Mouse (Mus musculus) embryonic facial prominence, embryonic 12.5 days (tissue): ENCODE data around the gene Fkbp15. TPM values are rescaled to one million over a fixed set of nuclear protein-coding genes. Genes with fewer than 3 reads are reported as not detected.

ENCODE experiments used
- ATAC-seq: fragments of 200-750 bp; cut with Nextera tagmentation; 2 replicates; pipeline ENCODE4 v1.8.0; 2017; ENCODE audit not compliant: insufficient number of reproducible peaks, insufficient read depth, low FRiP score, low TSS enrichment
- H3K27ac ChIP-seq: fragments of 300-500 bp; sonication (generic); 2 replicates; pipeline ENCODE4 v1.5.1; 2016; ENCODE audit warnings: mild to moderate bottlenecking
- H3K27me3 ChIP-seq: fragments of 300-500 bp; sonication (generic); 2 replicates; pipeline ENCODE4 v1.6.1; 2016; ENCODE audit warnings: mild to moderate bottlenecking, moderate library complexity
- H3K36me3 ChIP-seq: fragments of 300-500 bp; sonication (generic); 2 replicates; pipeline ENCODE4 v1.6.1; 2016; ENCODE audit warnings: mild to moderate bottlenecking
- H3K4me1 ChIP-seq: fragments of 300-500 bp; sonication (generic); 2 replicates; pipeline ENCODE4 v1.6.1; 2016
- H3K4me2 ChIP-seq: fragments of 300-500 bp; sonication (generic); replicated peaks from 2 replicates; pipeline ENCODE4 v1.6.1; 2016; ENCODE audit warnings: mild to moderate bottlenecking, moderate library complexity
- H3K4me3 ChIP-seq: fragments of 300-500 bp; sonication (generic); 2 replicates; pipeline ENCODE4 v1.5.1; 2016; ENCODE audit warnings: mild to moderate bottlenecking
- H3K9ac ChIP-seq: fragments of 300-500 bp; sonication (generic); 2 replicates; pipeline ENCODE4 v1.6.1; 2016; ENCODE audit warnings: mild to moderate bottlenecking, moderate library complexity
- H3K9me3 ChIP-seq: fragments of 300-500 bp; sonication (generic); 2 replicates; pipeline ENCODE4 v1.6.1; 2016; ENCODE audit warnings: mild to moderate bottlenecking, moderate library complexity
- WGBS: fragments of 180-500 bp; shearing (Covaris S2); methylation state at CpG from one replicate; pipeline ENCODE4 v1.1.7; 2016; 5-methylcytosine and 5-hydroxymethylcytosine counted together
- polyA plus RNA-seq: library from polyadenylated mRNA; unstranded; fragments of >200 nt; fragmentation: Nextera tagmentation; extraction: Ambion mirVana; gene quantifications from 2 replicates; pipeline ENCODE4 v1.2.1, GENCODE M21; 2016

Gene Fkbp15
- polyA plus RNA-seq, 1 experiment from 2014 or later: 25.0 TPM

GRCm38 (mm10) chr4:62312821-62313220 is 47.5 kb downstream of the Fkbp15 start:
- WGBS: 87% methylated on average over 2 of the region's 2 CpGs
- Histone ChIP-seq H3K27me3 (no peaks in the 10 kb centered on the region), H3K36me3 (peaks cover 21% of the 10 kb centered on the region), H3K4me2 (no peak overlapping the region), H3K27ac (no peak overlapping the region), H3K4me1 (no peaks in the 10 kb centered on the region), H3K9ac (no peak overlapping the region), H3K4me3 (no peak overlapping the region), H3K9me3 (no peaks in the 10 kb centered on the region)
- ATAC-seq: no peak

DNA sequence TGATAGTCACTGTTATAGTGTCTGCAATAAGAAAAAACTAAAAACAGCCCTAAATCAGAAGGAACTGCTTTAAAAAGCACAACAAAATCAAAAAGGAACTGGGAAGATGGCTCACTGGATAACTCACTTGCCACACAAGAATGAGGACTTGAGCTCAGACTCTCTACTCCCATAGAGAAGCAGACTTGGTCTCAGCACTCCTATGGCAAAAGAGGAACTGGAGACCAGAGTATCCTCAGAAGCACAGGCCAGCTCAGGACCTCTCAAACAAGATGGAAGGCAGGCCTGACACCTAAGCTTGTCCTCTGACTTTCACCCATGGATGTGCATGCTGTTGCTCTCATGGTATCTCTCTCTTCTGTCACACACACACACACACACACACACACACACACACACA is 51.9 kb downstream of the Fkbp15 start:
- no peak overlapping the region for H3K9ac ChIP-seq
- H3K4me3 ChIP-seq: no peak overlapping the region
- no peak overlapping the region for H3K27ac ChIP-seq
- H3K9me3 ChIP-seq: no peaks in the 10 kb centered on the region
- peaks cover 43% of the 10 kb centered on the region for H3K36me3 ChIP-seq
- H3K27me3 ChIP-seq: no peaks in the 10 kb centered on the region
- H3K4me2 ChIP-seq: no peak overlapping the region
- no peak for ATAC-seq
- H3K4me1 ChIP-seq: no peaks in the 10 kb centered on the region

GRCm38 (mm10) chr4:62306840-62307239 is 53.5 kb downstream of the Fkbp15 start:
- no peak overlapping the region for H3K4me3 ChIP-seq
- WGBS: 89% methylated on average over 4 of the region's 4 CpGs
- no peaks in the 10 kb centered on the region for H3K9me3 ChIP-seq
- H3K4me1 ChIP-seq: no peaks in the 10 kb centered on the region
- no peak overlapping the region for H3K4me2 ChIP-seq
- H3K9ac ChIP-seq: no peak overlapping the region
- no peak overlapping the region for H3K27ac ChIP-seq
- peaks cover 53% of the 10 kb centered on the region for H3K36me3 ChIP-seq
- no peak for ATAC-seq
- H3K27me3 ChIP-seq: no peaks in the 10 kb centered on the region

- WGBS: 98% methylated on average over 1 of the region's 1 CpGs
- no peaks in the 10 kb centered on the region for H3K4me1 ChIP-seq
- H3K36me3 ChIP-seq: peaks cover 50% of the 10 kb centered on the region
- H3K4me2 ChIP-seq: no peak overlapping the region
- no peaks in the 10 kb centered on the region for H3K27me3 ChIP-seq
- no peak overlapping the region for H3K9ac ChIP-seq
- no peak overlapping the region for H3K4me3 ChIP-seq
- no peak overlapping the region for H3K27ac ChIP-seq
- no peaks in the 10 kb centered on the region for H3K9me3 ChIP-seq
- ATAC-seq: no peak
Observed at GRCm38 (mm10) chr4:62306301-62306700, 54.0 kb downstream of the Fkbp15 start.

- WGBS: 83% methylated on average over 1 of the region's 1 CpGs
- H3K9me3 ChIP-seq: no peaks in the 10 kb centered on the region
- no peak overlapping the region for H3K9ac ChIP-seq
- no peaks in the 10 kb centered on the region for H3K4me1 ChIP-seq
- peaks cover 68% of the 10 kb centered on the region for H3K36me3 ChIP-seq
- no peak overlapping the region for H3K4me2 ChIP-seq
- no peak for ATAC-seq
- no peaks in the 10 kb centered on the region for H3K27me3 ChIP-seq
- H3K27ac ChIP-seq: no peak overlapping the region
- no peak overlapping the region for H3K4me3 ChIP-seq
Observed at GRCm38 (mm10) chr4:62303288-62303687, 57.1 kb downstream of the Fkbp15 start.

- peaks cover 68% of the 10 kb centered on the region for H3K36me3 ChIP-seq
- no peaks in the 10 kb centered on the region for H3K9me3 ChIP-seq
- H3K9ac ChIP-seq: no peak overlapping the region
- no peak overlapping the region for H3K4me2 ChIP-seq
- no peaks in the 10 kb centered on the region for H3K4me1 ChIP-seq
- H3K4me3 ChIP-seq: no peak overlapping the region
- H3K27ac ChIP-seq: no peak overlapping the region
- ATAC-seq: no peak
- 53% methylated on average over 2 of the region's 2 CpGs for WGBS
- H3K27me3 ChIP-seq: no peaks in the 10 kb centered on the region
Observed at GRCm38 (mm10) chr4:62302795-62303194, 57.6 kb downstream of the Fkbp15 start.

- H3K4me2 ChIP-seq: no peak overlapping the region
- H3K27me3 ChIP-seq: no peaks in the 10 kb centered on the region
- no peak overlapping the region for H3K9ac ChIP-seq
- 87% methylated on average over 2 of the region's 2 CpGs for WGBS
- no peak for ATAC-seq
- H3K9me3 ChIP-seq: no peaks in the 10 kb centered on the region
- H3K4me1 ChIP-seq: no peaks in the 10 kb centered on the region
- no peak overlapping the region for H3K27ac ChIP-seq
- H3K36me3 ChIP-seq: peaks cover 60% of the 10 kb centered on the region
- no peak overlapping the region for H3K4me3 ChIP-seq
Observed at GRCm38 (mm10) chr4:62300001-62300400, 60.3 kb downstream of the Fkbp15 start.

GRCm38 (mm10) chr4:62297280-62298130 is 62.8 kb downstream of the Fkbp15 start:
- no peak overlapping the region for H3K9ac ChIP-seq
- H3K4me1 ChIP-seq: no peaks in the 10 kb centered on the region
- peaks cover 36% of the 10 kb centered on the region for H3K36me3 ChIP-seq
- 81% methylated on average over 3 of the region's 3 CpGs for WGBS
- H3K27ac ChIP-seq: no peak overlapping the region
- no peaks in the 10 kb centered on the region for H3K9me3 ChIP-seq
- no peak overlapping the region for H3K4me3 ChIP-seq
- no peaks in the 10 kb centered on the region for H3K27me3 ChIP-seq
- ATAC-seq: no peak
- H3K4me2 ChIP-seq: no peak overlapping the region

- Histone ChIP-seq H3K4me2 (no peak overlapping the region), H3K9me3 (no peaks in the 10 kb centered on the region), H3K9ac (no peak overlapping the region), H3K4me3 (no peak overlapping the region), H3K27me3 (no peaks in the 10 kb centered on the region), H3K27ac (no peak overlapping the region), H3K4me1 (no peaks in the 10 kb centered on the region), H3K36me3 (peaks cover 23% of the 10 kb centered on the region)
- ATAC-seq: no peak
- 94% methylated on average over 1 of the region's 1 CpGs for WGBS
Observed at GRCm38 (mm10) chr4:62294741-62295140, 65.6 kb downstream of the Fkbp15 start.

GRCm38 (mm10) chr4:62293219-62293861 is 67.0 kb downstream of the Fkbp15 start:
- no peak overlapping the region for H3K4me2 ChIP-seq
- WGBS: 73% methylated on average over 10 of the region's 10 CpGs
- H3K27me3 ChIP-seq: no peaks in the 10 kb centered on the region

DNA sequence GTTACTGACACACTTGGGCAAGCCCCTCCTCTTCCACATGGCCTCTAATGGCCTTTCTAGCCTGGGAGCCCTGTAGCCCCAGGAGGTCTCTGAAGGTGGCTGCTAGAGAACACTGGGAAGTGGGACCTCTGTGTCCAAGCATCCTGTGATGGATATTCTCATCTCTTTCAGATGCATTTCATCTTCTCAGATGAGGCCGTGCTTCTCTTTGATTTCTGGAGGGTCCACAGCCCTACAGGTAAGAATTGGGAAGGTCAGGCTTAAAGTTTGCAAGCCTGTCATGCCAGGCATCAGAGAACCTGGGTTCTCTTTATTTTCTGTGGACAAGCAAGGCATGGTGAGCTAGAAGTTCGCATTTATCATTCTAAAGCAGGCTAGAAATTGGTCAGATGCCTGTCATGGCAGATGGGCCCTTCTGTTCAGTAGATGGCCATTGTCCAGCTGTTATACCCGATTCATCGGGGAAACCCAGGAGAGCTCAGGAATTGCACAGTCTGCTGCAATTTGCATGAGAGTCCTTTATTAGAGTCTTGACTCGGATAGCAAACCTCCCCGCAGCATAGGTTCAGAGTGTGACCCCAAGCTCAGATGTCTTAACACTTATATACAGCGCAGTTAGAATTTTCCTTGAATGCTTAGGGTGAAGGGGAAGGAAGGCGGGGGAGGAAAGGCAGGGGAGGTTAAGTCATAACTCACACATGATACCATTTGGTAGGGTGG is 67.7 kb downstream of the Fkbp15 start:
- no peaks in the 10 kb centered on the region for H3K27me3 ChIP-seq
- peaks cover 6% of the 10 kb centered on the region; the same call in 1 of the 2 replicates for H3K36me3 ChIP-seq
- WGBS: 78% methylated on average over 8 of the region's 8 CpGs
- no peak for ATAC-seq
- no peaks in the 10 kb centered on the region for H3K9me3 ChIP-seq
- H3K9ac ChIP-seq: no peak overlapping the region
- no peak overlapping the region for H3K4me3 ChIP-seq
- H3K4me1 ChIP-seq: no peaks in the 10 kb centered on the region
- no peak overlapping the region for H3K4me2 ChIP-seq
- no peak overlapping the region for H3K27ac ChIP-seq

More at GRCm38 (mm10) chr4:62293219-62293861, 67.0 kb downstream of the Fkbp15 start:
- no peaks in the 10 kb centered on the region for H3K4me1 ChIP-seq
- H3K9ac ChIP-seq: no peak overlapping the region
- ATAC-seq: no peak
- H3K36me3 ChIP-seq: peaks cover 12% of the 10 kb centered on the region
- no peak overlapping the region for H3K27ac ChIP-seq
- no peak overlapping the region for H3K4me3 ChIP-seq
- H3K9me3 ChIP-seq: no peaks in the 10 kb centered on the region
